Mouse (Mus musculus): Measurements from ENCODE around the gene Grin3b.

DNA sequence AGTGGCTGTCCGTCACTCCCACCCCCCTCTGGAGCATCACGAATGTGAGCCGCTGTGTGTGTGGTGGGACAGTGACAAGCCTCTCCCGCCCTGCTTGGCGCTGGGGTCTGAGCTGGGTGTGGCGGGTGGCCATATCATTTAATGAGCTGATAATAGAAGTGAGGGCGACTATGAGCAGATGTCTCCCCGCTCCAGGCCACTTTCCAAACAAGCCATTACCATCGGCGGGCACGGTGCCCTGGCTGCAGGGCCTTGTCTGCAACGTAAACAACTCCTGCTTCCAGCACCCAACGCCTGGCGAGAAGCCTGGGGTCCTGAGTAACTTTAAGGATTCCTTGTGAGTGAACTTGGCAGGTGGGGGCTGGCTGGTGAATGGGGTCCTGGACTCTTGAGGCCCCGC, 27.3 kb downstream of the Grin3b start:
- no peak for TF ChIP-seq CTCF (IDR thresholded peaks at IDR 0.05; ENCODE audit: insufficient read depth, low read length)
- no peak for TF ChIP-seq POLR2A (IDR thresholded peaks at IDR 0.05; ENCODE audit: borderline replicate concordance, extremely low read depth, low read depth, low read length)
